In genomic region chr4:101422996-101423395, GRCm38 (mm10) we compare ENCODE assay signal across 15 mouse cellular contexts. TPM values are rescaled to one million over a fixed set of nuclear protein-coding genes. Genes with fewer than 3 reads are reported as not detected.
A peak's percentile ranks its signal among the peaks of the same experiment; 100 is the strongest.
DNase-seq lines count a peak whose midpoint lies in the region; ATAC-seq and TF ChIP-seq lines count a peak whose summit lies in the region.
"Had no signal": no experiment of that assay in that cellular context is flagged by ENCODE, and none has a peak within 500 bp of the region (broad histone marks: within the 10 kb centered on the region; RNA-seq: fewer than 3 reads in every experiment).

No protein-coding gene starts in this region.

- H3K4me3 ChIP-seq in hindbrain, embryonic 11.5 days (ENCODE audit: low read depth, low read length): no peak overlapping the region
- no peak overlapping the region for H3K4me3 ChIP-seq in hindbrain, embryonic 13.5 days
- no peak overlapping the region for H3K4me3 ChIP-seq in midbrain, embryonic 16.5 days (ENCODE audit: low read depth, low read length)
- H3K4me3 ChIP-seq in midbrain, embryonic 11.5 days (ENCODE audit: low read depth, low read length): no peak overlapping the region
- H3K4me3 ChIP-seq in cerebellum, adult 2 months (replicated peaks; ENCODE audit: insufficient read depth, low read depth, low read length): no peak overlapping the region
- H3K4me3 ChIP-seq: forebrain, embryonic 12.5 days; limb, embryonic 10.5 days had no signal

- no peak for ATAC-seq in hindbrain, embryonic 11.5 days (ENCODE audit: low FRiP score)
- ATAC-seq in hindbrain, embryonic 13.5 days (ENCODE audit: low FRiP score): no peak
- ATAC-seq in midbrain, embryonic 16.5 days: no peak
- ATAC-seq in midbrain, embryonic 11.5 days (ENCODE audit: low FRiP score): no peak
- ATAC-seq: intestine, postnatal 0 days had no signal

- TF ChIP-seq POLR2A in cerebellum, adult 2 months (IDR thresholded peaks at IDR 0.05; ENCODE audit: borderline replicate concordance, insufficient read depth, low read length): peak; percentile 25; the same call in 1 of the 2 replicates

- 71% methylated on average over 7 of the region's 10 CpGs for WGBS in hindbrain, embryonic 11.5 days
- WGBS in hindbrain, embryonic 13.5 days: 80% methylated on average over 10 of the region's 10 CpGs
- WGBS in midbrain, embryonic 16.5 days: 77% methylated on average over 9 of the region's 10 CpGs
- WGBS in midbrain, embryonic 11.5 days: 87% methylated on average over 9 of the region's 10 CpGs
- WGBS in cerebellum, adult 2 months: 20% methylated on average over 10 of the region's 10 CpGs

- no peak overlapping the region for H3K27ac ChIP-seq in hindbrain, embryonic 11.5 days (ENCODE audit: low read depth, low read length)
- no peak overlapping the region for H3K27ac ChIP-seq in hindbrain, embryonic 13.5 days
- peak overlapping the region; percentile 14; the same call in 1 of the 2 replicates for H3K27ac ChIP-seq in midbrain, embryonic 16.5 days (ENCODE audit: low read length)
- no peak overlapping the region for H3K27ac ChIP-seq in midbrain, embryonic 11.5 days (ENCODE audit: low read depth, low read length)
- H3K27ac ChIP-seq in cerebellum, adult 2 months (ENCODE audit: insufficient read depth, low read length): peak overlapping the region; percentile 6
- H3K27ac ChIP-seq: forebrain, embryonic 12.5 days; limb, embryonic 10.5 days had no signal

- H3K4me2 ChIP-seq in hindbrain, embryonic 11.5 days (replicated peaks; ENCODE audit: low read depth, low read length): no peak overlapping the region
- no peak overlapping the region for H3K4me2 ChIP-seq in hindbrain, embryonic 13.5 days
- H3K4me2 ChIP-seq in midbrain, embryonic 16.5 days (ENCODE audit: low read length): no peak overlapping the region
- H3K4me2 ChIP-seq in midbrain, embryonic 11.5 days: no peak overlapping the region
- H3K4me2 ChIP-seq: forebrain, embryonic 12.5 days had no signal

- H3K27me3 ChIP-seq in hindbrain, embryonic 11.5 days (ENCODE audit: control insufficient read depth, insufficient read depth, low read length): peaks cover 3% of the 10 kb centered on the region; the same call in 1 of the 2 replicates
- peaks cover 15% of the 10 kb centered on the region for H3K27me3 ChIP-seq in hindbrain, embryonic 13.5 days
- no peaks in the 10 kb centered on the region for H3K27me3 ChIP-seq in midbrain, embryonic 16.5 days (ENCODE audit: control insufficient read depth, insufficient read depth, low read depth, low read length)
- H3K27me3 ChIP-seq in midbrain, embryonic 11.5 days (ENCODE audit: control insufficient read depth, insufficient read depth, low read length): no peaks in the 10 kb centered on the region; the same call in 1 of the 2 replicates
- no peaks in the 10 kb centered on the region for H3K27me3 ChIP-seq in cerebellum, adult 2 months (ENCODE audit: control insufficient read depth, insufficient read depth, low read length)

- TF ChIP-seq CTCF in cerebellum, adult 2 months (IDR thresholded peaks at IDR 0.05; ENCODE audit: borderline replicate concordance, insufficient read depth, low read depth, low read length): no peak

- H3K36me3 ChIP-seq in hindbrain, embryonic 11.5 days (ENCODE audit: control insufficient read depth, insufficient read depth, low read length): no peaks in the 10 kb centered on the region
- no peaks in the 10 kb centered on the region for H3K36me3 ChIP-seq in hindbrain, embryonic 13.5 days
- no peaks in the 10 kb centered on the region for H3K36me3 ChIP-seq in midbrain, embryonic 16.5 days (ENCODE audit: control insufficient read depth, insufficient read depth, low read length)
- no peaks in the 10 kb centered on the region for H3K36me3 ChIP-seq in midbrain, embryonic 11.5 days (ENCODE audit: control insufficient read depth, insufficient read depth, low read length)
- H3K36me3 ChIP-seq: forebrain, embryonic 12.5 days had no signal

- peak; percentile 7 for DNase-seq in hindbrain, embryonic 11.5 days (ENCODE audit: low spot score)
- no peak for DNase-seq in midbrain, embryonic 11.5 days (ENCODE audit: low spot score, missing footprints)
- DNase-seq in cerebellum, adult 2 months: peak; percentile 83 to 92
- peak; percentile 79 to 81 for DNase-seq in cerebellum, postnatal 36 days
- DNase-seq in right cerebral cortex, postnatal 25 days: no peak
- no peak for DNase-seq in ovary, postnatal 14 days (ENCODE audit: low spot score)
- DNase-seq: B cell, adult 2 months; gastrocnemius, postnatal 14 days; kidney, postnatal 14 days; lung, adult 2 months had no signal

- no peaks in the 10 kb centered on the region; the same call in 1 of the 2 replicates for H3K4me1 ChIP-seq in hindbrain, embryonic 11.5 days (replicated peaks; ENCODE audit: control insufficient read depth, insufficient read depth, low read length)
- H3K4me1 ChIP-seq in hindbrain, embryonic 13.5 days (replicated peaks): peaks cover 11% of the 10 kb centered on the region
- H3K4me1 ChIP-seq in midbrain, embryonic 16.5 days (ENCODE audit: control insufficient read depth, insufficient read depth, low read length): no peaks in the 10 kb centered on the region; the same call in 1 of the 2 replicates
- H3K4me1 ChIP-seq in midbrain, embryonic 11.5 days (ENCODE audit: control insufficient read depth, insufficient read depth, low read length): peaks cover 3% of the 10 kb centered on the region; the same call in 1 of the 2 replicates
- peaks cover 25% of the 10 kb centered on the region for H3K4me1 ChIP-seq in cerebellum, adult 2 months (ENCODE audit: control insufficient read depth, insufficient read depth, low read length)

- no peaks in the 10 kb centered on the region for H3K9me3 ChIP-seq in hindbrain, embryonic 11.5 days (ENCODE audit: control insufficient read depth, low read length)
- no peaks in the 10 kb centered on the region for H3K9me3 ChIP-seq in hindbrain, embryonic 13.5 days
- H3K9me3 ChIP-seq in midbrain, embryonic 16.5 days (replicated peaks; ENCODE audit: control insufficient read depth, low read length, poor library complexity, severe bottlenecking): no peaks in the 10 kb centered on the region
- no peaks in the 10 kb centered on the region for H3K9me3 ChIP-seq in midbrain, embryonic 11.5 days (ENCODE audit: control insufficient read depth, low read length)
- H3K9me3 ChIP-seq: forebrain, embryonic 12.5 days; limb, embryonic 10.5 days had no signal

- no peak overlapping the region for H3K9ac ChIP-seq in hindbrain, embryonic 11.5 days (ENCODE audit: low read depth, low read length)
- no peak overlapping the region for H3K9ac ChIP-seq in hindbrain, embryonic 13.5 days
- no peak overlapping the region for H3K9ac ChIP-seq in midbrain, embryonic 16.5 days (ENCODE audit: low read depth, low read length)
- H3K9ac ChIP-seq in midbrain, embryonic 11.5 days (ENCODE audit: low read length): no peak overlapping the region
- H3K9ac ChIP-seq: forebrain, embryonic 12.5 days had no signal

RNA-seq across cellular contexts. Expression of gene Ak4, which starts 3.9 kb away (rescaled TPM):
- 7.0 and 10.4 TPM in 2 replicates for polyA plus RNA-seq in hindbrain, embryonic 11.5 days (2014; fragmentation: Nextera tagmentation; extraction: Ambion mirVana)
- polyA plus RNA-seq in hindbrain, embryonic 13.5 days (2015; fragmentation: Nextera tagmentation; extraction: Ambion mirVana): 7.5 and 7.9 TPM in 2 replicates
- 9.0 and 9.2 TPM in 2 replicates for polyA plus RNA-seq in midbrain, embryonic 16.5 days (2015; fragmentation: Nextera tagmentation; extraction: Ambion mirVana)
- 10.8 and 12.7 TPM in 2 replicates for polyA plus RNA-seq in midbrain, embryonic 11.5 days (2014; fragmentation: Nextera tagmentation; extraction: Ambion mirVana)
- polyA plus RNA-seq in cerebellum, adult 2 months (2012; rRNA removed): 56.6 and 76.5 TPM in 2 replicates

Comparison
In these comparisons a context has a peak if more than half of its experiments do, and no peak if none do; other contexts are left out.
1. H3K27ac ChIP-seq: peak in midbrain, embryonic 16.5 days (single experiment) and cerebellum, adult 2 months (single experiment); none in hindbrain, embryonic 11.5 days (single experiment), hindbrain, embryonic 13.5 days (single experiment) and midbrain, embryonic 11.5 days (single experiment).
2. DNase-seq: peak in hindbrain, embryonic 11.5 days (single experiment), cerebellum, adult 2 months (2 of 2) and cerebellum, postnatal 36 days (2 of 2); none in midbrain, embryonic 11.5 days (single experiment), right cerebral cortex, postnatal 25 days (single experiment) and ovary, postnatal 14 days (single experiment).